Mouse (Mus musculus): ENCODE data around the gene Gata5.

GRCm38 (mm10) chr2:180306423-180307168, 27.9 kb downstream of the Gata5 start:
- no peak for TF ChIP-seq POLR2AphosphoS2 (IDR thresholded peaks at IDR 0.05; ENCODE audit: insufficient read length, low read depth)
- no peak for TF ChIP-seq USF1 (IDR thresholded peaks at IDR 0.05; ENCODE audit: low read depth)

Data from myocyte (in vitro differentiated cells).